Mouse (Mus musculus) liver, embryonic 12.5 days (tissue): ENCODE data around the gene Zbtb7b. TPM values are rescaled to one million over a fixed set of nuclear protein-coding genes. Genes with fewer than 3 reads are reported as not detected.

Experiments
- polyA plus RNA-seq: library from polyadenylated mRNA; unstranded; fragments of >200 nt; fragmentation: Nextera tagmentation; extraction: Ambion mirVana; gene quantifications from 2 replicates; pipeline ENCODE4 v1.2.1, GENCODE M21; 2016

Zbtb7b gene
- polyA plus RNA-seq, 1 experiment from 2014 or later = 1.6 TPM

Other genes with a start within 250 kb of the Zbtb7b start
- 0.81 and 0.86 TPM in 2 replicates for gene Hcn3, start 234.6 kb downstream of the Zbtb7b start, polyA plus RNA-seq
- 21.1 and 21.2 TPM in 2 replicates for gene Clk2, start 230.0 kb downstream of the Zbtb7b start, polyA plus RNA-seq
- 79.8 and 86.3 TPM in 2 replicates for gene Scamp3, start 217.3 kb downstream of the Zbtb7b start, polyA plus RNA-seq
- 5.3 and 6.6 TPM in 2 replicates for gene Fam189b, start 211.6 kb downstream of the Zbtb7b start, polyA plus RNA-seq
- 26.6 and 26.7 TPM in 2 replicates for gene Gba, start 191.8 kb downstream of the Zbtb7b start, polyA plus RNA-seq
- 1.7 and 3.1 TPM in 2 replicates for gene Thbs3, start 179.6 kb downstream of the Zbtb7b start, polyA plus RNA-seq
- gene Mtx1, start 167.7 kb downstream of the Zbtb7b start, polyA plus RNA-seq = 160 and 167 TPM in 2 replicates
- gene Muc1, start 165.7 kb downstream of the Zbtb7b start, polyA plus RNA-seq = 0.13 TPM in 1 of 2 replicates, not detected in the other
- gene Krtcap2, start 148.8 kb downstream of the Zbtb7b start, polyA plus RNA-seq = 170 and 187 TPM in 2 replicates
- gene Trim46, start 148.5 kb downstream of the Zbtb7b start, polyA plus RNA-seq = 0.31 and 0.38 TPM in 2 replicates
- 72.3 and 73.6 TPM in 2 replicates for gene Dpm3, start 135.4 kb downstream of the Zbtb7b start, polyA plus RNA-seq
- 19.3 and 21.6 TPM in 2 replicates for gene Slc50a1, start 124.2 kb downstream of the Zbtb7b start, polyA plus RNA-seq
- gene Efna1, start 113.6 kb downstream of the Zbtb7b start, polyA plus RNA-seq = 5.2 and 5.3 TPM in 2 replicates
- gene Efna3, start 71.8 kb downstream of the Zbtb7b start, polyA plus RNA-seq = 0.65 and 1.0 TPM in 2 replicates
- gene Efna4, start 56.7 kb downstream of the Zbtb7b start, polyA plus RNA-seq = 2.1 and 2.3 TPM in 2 replicates
- gene Adam15, start 44.8 kb downstream of the Zbtb7b start, polyA plus RNA-seq = 14.1 and 14.5 TPM in 2 replicates
- gene Dcst2, start 32.8 kb downstream of the Zbtb7b start, polyA plus RNA-seq = 0.05 and 0.06 TPM in 2 replicates
- gene Dcst1, start 29.5 kb downstream of the Zbtb7b start, polyA plus RNA-seq = not detected in 2 replicates
- not detected in 2 replicates for gene Lenep, start 8.0 kb upstream of the Zbtb7b start, polyA plus RNA-seq
- 21.6 and 22.9 TPM in 2 replicates for gene Flad1, start 17.1 kb upstream of the Zbtb7b start, polyA plus RNA-seq
- 310 and 316 TPM in 2 replicates for gene Cks1b, start 23.6 kb upstream of the Zbtb7b start, polyA plus RNA-seq
- 56.8 and 63.3 TPM in 2 replicates for gene Shc1, start 23.7 kb upstream of the Zbtb7b start, polyA plus RNA-seq
- 22.7 and 23.1 TPM in 2 replicates for gene Pygo2, start 35.4 kb upstream of the Zbtb7b start, polyA plus RNA-seq
- gene Pbxip1, start 41.9 kb upstream of the Zbtb7b start, polyA plus RNA-seq = 8.3 and 9.2 TPM in 2 replicates
- gene Pmvk, start 59.8 kb upstream of the Zbtb7b start, polyA plus RNA-seq = 39.1 and 40.5 TPM in 2 replicates
- gene Kcnn3, start 125.4 kb upstream of the Zbtb7b start, polyA plus RNA-seq = 0.12 TPM in 1 of 2 replicates, not detected in the other